Mouse (Mus musculus) induced T-regulatory cell, adult 2 months (primary cell): ENCODE data around the gene Cxcl15.

Experiments
- DNase-seq: peaks from one replicate; pipeline ENCODE4 v3.0.0-alpha.2; 2012; ENCODE audit warnings: low read depth

Cxcl15 gene

DNA sequence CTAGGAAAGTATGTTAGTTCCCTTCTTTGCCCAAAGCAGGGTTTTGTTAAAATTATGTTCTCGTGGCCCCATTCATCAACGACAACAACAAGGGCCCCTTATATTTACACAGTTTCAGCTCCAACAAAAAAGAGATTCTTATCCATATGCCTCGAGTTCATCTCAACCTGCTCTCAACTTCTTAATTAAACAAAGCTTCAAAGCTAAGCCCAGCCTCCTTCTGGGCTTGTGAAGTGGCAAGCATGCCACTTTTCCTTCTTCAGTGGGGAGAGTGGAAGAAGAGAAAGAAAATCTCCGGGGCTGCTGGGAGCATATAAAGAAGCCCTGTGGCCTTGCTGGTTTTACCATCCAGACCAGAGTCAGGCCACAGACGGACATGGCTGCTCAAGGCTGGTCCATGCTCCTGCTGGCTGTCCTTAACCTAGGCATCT is at the start of gene Cxcl15:
TSS of gene Cxcl15 (plus strand) at position 340 of the 431 bp plus-strand sequence.
- no peak for DNase-seq

DNA sequence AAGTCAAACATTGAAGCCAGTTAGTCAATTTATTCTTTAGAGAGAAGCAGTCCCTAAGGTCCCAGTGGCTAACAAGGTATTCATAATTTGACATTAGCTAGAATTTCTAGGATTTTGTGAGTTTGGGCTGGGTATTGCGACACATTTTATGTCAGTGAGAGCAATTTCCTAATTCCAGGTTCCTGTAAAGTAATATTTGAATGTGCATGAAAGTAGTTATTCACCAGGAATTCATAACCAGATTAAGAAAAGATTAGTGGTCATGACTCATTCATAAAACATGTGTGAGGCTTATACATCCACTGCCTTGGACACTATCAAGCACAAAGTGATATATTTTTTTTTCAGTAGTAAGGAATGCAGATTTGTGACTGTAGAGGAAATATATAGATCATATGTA is 40.4 kb upstream of the Cxcl15 start:
- no peak for DNase-seq

DNA sequence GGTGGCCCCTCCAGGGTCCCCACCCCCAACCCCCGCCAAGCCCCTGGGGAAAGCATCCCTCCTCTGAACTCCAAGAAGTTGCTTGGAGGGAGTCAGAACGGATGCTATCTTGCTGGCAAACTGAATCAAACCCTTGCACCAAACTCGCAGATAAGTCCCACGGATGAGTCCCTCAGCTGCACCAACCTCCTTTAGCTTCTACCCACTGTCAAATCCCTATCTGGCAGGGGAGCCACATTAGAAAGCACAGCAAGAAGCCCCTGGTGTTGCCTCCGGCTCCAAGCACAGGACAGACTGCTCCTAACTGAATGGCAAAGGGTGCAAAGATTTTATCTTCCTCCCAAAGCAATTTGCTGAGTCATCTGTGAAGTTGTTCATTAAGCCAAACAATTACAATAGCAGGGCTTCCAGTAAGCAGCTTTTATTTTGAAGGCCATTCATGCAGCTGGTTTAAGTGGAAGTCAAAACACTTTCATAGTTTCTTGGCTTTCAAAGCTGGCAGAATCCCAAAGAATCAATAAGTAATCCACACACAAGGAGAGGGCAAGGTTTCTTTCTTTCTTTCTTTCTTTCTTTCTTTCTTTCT is 36.2 kb upstream of the Cxcl15 start:
- DNase-seq = no peak

DNA sequence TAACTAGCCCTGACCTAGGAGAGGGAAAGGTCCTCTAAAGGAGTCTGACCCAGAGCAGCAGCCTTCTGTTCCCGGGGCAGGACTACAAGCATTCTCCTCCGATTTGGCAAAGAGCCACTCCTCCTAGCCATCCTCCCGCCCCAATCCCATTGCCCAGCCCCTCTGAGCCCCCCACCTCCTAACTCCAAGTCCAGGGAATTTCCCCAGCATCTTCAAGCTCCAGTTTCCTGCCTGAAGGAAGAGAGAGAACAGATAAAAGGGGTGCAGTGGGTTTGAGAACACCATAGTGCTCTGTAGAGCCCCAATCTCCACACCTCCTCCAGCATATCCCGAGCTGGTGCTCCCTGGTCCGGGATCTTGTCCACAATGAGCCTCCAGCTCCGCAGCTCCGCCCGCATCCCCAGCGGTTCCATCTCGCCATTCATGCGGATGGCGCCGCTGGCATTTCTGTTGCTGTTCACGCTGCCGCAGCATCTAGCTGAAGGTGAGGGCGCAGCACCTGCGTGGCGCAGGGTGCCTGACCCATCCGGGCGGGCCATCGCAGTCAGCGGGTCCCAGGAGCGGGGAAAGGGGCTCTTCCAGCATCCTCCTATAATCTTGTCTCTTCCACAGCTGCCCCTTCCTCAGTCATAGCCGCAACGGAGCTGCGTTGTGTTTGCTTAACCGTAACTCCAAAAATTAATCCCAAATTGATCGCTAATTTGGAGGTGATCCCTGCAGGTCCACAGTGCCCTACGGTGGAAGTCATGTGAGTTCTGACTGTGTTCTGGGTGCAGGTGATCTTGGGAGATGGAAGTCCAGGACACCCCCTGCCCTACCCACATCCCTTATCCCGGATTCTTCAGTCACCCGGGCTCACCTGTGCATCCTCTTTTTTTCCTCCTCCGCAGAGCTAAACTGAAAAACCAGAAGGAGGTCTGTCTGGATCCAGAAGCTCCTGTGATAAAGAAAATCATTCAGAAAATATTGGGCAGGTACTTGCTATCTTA is 35.0 kb upstream of the Cxcl15 start, which contains the start of gene Cxcl5:
TSS of gene Cxcl5 (plus strand) at position 284 of the 989 bp plus-strand sequence.
- no peak for DNase-seq

DNA sequence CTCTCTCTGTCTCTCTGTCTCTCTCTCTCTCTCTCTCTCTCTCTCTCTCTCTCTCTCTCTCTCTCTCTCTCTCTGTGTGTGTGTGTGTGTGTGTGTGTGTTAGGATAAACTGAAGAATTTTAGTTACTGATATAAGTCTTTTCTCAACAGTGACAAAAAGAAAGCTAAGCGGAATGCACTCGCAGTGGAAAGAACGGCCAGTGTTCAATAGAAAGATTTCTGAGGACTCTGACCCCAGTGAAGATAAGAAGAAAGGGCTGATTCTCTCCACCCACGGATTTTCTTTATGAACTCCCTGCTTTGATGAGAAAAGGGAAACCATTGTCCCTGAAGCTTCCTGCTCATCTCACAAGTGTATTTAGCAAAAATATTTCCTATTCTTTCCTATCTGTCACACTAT is 34.0 kb upstream of the Cxcl15 start:
- DNase-seq = no peak

DNA sequence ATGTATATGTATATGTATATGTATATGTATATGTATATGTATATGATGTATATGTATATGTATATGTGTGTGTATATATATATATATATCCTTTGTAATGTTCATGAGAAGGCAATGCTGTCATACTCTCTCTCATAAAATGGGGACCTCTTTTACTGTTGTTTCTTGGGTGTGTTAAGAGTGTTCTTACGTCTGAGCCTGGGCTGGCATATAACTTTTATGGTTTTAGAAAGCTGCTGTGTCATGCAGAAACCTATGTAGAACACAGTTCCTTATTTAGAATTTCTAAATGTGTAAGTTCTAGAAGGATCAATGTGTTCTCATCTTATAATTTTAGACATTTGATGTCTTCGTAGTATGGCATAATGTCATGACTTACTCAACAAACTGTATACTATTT is 33.5 kb upstream of the Cxcl15 start:
- no peak for DNase-seq

DNA sequence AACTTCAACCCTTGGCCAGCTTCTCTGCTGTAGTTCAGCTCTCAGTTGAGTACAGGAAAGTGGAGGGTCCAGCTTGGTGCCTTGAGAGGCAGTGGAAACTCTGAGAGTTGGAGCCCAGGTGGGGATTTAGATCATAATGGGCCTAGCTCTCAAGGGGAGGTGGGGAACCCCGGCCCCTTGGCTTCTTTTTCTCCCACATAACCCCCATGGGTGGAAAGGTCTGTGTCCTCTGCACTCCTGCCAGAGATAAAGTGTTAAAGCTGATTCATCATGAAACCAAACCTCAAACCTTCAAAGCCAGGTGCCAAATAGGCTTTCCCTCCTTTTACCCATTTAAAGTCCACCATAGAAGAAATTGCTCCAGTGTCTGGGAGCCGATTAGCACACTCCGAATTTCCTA is 32.5 kb upstream of the Cxcl15 start:
- no peak for DNase-seq

DNA sequence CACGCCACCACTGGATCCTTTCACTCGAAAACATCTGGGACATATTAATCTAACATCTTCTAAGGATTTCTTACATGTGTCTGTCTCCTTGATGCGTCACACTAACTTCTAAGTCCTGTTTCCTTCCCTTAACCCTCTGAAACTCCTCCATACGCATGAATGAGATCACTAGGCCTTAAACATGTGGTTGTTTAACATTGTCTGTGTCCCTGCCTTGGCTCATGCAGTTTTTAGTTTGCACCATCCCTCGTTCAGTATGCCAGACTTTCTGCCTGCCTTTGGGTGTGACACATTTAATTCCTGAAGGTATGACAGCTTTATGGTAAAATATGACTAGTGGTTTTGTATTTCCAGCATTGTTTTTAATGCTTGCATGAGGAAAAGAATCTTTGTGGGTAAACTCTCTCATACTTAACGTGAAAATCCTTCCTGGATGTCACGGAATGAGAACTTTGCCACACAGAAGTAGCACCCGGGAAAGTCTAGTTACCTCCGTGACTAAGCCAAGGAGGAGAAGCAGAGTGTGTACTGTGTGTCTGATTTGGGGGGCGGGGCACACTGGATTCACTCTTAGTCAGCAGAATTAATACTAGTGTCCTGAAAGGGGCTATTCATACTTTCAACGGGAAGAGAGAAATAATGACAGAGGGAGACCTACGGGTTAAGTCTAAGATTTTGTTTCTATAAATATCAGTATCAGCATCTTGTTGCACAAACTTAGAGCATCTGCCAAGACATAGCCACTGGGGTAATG is 30.2 kb upstream of the Cxcl15 start:
- DNase-seq = no peak

DNA sequence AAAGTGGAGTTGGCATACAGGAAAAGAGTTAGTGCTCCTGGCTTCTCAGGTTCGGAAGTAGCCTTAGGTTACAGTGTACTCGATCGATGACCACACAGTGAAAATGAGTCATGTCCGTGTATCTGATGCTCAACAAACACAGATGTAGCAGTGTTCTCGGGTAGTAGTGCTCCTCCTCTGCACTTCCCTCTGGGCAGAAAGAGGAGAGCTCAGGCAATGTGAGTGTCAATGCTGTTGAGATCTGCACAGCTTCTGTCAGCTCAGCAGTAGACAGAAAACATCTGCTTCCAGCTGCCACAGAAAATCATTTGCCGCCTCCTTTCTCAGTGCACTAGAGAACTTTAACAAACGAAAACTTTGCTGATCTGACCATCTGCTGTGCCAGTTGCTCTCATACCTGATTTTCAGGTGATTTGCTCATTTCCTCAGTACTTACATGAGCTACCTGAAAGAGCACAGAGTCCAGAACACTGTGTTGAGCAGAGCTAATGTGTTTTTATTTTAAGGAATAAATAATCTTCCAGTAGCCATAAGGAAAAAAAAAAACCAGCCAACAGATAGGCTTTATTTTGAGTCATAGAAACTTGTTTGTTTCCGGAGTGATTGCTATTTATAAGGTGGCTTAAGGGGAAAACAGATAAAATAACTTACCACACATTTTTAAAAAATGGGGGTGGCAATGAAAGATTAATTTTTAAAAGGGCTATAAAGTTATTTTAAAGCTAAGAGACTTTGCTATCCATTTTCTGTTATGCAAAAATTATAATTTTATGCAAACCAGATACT is 28.3 kb upstream of the Cxcl15 start:
- no peak for DNase-seq

DNA sequence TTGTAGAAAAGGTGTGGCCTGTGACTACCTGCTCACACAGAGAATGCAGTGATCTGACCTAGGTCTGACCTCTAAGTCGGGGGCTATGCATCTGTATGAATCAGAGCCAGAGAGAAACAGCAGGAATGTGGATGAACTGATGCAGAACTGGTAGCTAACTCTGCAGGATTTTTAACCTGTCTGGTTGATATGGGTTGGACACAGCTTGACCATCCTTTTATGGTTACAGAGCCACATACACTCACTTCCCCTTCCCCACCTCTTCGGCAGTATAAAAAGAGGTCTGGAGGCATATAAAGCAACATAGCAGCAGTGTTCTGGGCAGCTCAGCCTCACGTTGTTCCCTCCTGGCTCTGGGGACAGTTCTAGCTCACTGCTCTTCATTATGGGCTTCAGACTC is 26.1 kb upstream of the Cxcl15 start, which contains the start of gene Ppbp:
TSS of gene Ppbp (plus strand) at position 301 of the 400 bp plus-strand sequence.
- DNase-seq = no peak

DNA sequence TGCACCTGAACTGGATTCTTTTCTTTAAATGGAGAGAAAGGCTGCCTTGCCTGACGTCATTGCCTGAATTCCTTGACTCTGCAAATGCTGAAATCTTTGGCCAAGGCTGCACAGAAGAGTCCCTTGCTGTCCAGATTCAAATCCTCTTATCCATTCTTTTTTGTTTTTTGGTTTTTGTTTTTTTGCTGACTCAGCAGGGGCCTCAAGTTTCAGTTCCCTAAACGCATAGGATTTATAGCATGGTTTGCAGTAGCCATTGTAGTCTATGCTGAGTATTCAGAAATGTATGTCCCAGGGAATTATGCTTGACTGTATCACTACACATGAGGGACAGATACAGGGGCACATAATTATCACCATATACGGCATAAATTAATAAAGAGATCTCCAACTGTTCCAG is 23.0 kb upstream of the Cxcl15 start:
- DNase-seq = no peak

DNA sequence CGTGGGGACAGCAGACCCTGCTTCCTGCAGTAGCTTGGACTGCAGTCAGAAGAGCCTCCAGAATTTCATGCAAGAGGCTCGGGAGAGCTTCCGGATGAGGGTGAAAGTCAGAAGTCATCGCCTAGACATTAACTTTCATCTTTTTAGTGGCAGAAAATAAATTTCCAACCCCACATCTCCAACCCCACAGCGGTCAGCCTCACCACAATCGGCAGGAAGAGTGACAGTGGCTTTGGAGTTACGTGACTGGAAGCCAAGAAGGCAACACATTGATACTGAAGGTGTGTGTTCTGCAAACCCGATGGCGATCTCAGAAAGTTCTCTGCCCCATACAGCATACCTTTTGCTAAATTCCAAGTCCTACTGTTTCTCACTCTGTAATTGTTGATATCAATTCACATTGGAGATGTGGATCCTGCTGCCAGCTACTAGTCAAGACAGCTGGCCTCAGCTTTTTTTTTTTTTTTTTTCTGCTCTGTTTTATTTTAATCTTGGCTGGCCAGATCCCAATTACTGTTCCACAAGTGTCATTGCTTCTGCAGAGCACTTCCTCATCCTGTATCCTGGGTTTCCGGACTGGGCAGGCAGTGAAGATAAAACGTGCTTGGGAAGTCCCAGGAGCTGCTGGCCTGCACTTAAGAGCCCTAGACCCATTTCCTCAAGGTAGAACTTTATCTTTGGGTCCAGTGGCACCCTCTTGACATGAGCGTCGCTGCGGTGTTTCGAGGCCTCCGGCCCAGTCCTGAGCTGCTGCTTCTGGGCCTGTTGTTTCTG is 22.3 kb upstream of the Cxcl15 start, which contains the start of gene Pf4:
TSS of gene Pf4 (plus strand) at position 556 of the 774 bp plus-strand sequence.
- no peak for DNase-seq

DNA sequence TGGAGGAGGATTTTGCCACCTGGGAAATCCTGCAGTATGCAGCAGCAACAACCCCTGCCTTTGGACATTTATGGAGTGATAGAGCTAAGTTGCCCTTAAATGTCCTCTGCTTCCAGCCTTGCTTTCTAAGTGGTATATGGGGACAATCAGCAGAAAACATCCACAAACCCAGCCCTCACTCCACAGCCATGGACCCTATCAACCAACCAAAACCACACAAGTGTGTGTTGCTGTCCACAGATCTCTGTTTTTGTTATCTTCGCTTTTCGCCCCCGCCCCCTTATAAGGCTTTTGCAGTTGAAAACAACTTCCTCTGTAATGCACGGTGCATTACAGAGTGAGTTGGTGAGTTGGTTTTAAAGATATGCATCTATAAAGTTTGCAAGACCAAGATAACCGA is 18.8 kb upstream of the Cxcl15 start:
- DNase-seq = no peak

DNA sequence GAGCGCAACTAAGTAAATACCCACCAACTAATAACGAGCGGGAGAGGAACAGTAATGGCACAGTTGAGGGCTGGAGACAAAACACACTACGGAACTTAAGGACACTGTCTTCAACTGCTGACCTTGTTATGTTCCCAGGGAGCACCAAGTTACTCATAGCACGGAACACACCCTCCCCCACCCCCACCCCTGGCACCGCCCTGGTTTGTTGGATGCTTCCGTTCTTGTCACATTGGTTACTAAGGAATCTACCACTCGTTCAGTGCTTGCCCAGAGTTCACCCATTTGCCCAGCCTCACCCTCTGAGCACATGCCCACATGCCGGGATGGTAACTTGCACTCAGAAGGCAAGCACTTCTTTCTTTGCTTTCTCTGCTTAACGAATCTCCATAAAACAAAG is 16.7 kb upstream of the Cxcl15 start:
- DNase-seq = no peak

DNA sequence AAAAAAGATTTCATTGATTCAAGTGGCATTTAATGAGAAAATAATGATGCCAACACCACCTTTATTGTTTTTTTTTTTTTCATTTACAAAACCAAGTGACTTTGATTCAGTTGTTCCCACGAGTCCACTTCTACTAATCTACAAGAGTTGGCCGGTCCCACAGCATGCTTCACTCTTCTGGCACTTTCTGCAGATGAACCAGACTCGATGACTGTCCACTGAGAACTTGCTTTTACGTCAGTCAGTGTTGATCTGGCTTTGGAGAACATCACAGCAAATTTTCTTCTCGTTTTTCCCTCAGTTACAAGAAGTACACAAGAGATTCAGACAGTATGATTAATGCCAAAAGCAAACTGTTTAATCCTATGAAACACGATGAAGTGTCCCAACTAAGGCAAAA is 15.5 kb upstream of the Cxcl15 start:
- no peak for DNase-seq

DNA sequence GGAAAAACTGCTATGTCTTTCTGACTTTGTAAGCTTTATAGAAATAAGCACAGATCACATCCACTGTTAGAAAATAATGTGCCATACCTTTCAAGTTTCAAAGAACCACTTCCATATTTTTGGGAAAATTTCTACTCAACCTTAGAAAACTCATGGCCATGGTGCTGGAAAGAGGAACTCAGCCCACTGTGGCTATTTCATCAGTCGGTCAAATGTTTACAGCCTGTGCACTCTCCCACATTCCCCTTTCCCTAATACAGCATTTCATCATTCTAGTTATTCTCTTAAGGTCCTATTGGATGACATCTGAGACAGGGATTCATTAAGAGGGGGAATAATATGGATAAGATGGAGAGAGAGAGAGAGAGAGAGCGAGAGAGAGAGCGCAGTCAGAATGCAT is 10.6 kb upstream of the Cxcl15 start:
- no peak for DNase-seq

DNA sequence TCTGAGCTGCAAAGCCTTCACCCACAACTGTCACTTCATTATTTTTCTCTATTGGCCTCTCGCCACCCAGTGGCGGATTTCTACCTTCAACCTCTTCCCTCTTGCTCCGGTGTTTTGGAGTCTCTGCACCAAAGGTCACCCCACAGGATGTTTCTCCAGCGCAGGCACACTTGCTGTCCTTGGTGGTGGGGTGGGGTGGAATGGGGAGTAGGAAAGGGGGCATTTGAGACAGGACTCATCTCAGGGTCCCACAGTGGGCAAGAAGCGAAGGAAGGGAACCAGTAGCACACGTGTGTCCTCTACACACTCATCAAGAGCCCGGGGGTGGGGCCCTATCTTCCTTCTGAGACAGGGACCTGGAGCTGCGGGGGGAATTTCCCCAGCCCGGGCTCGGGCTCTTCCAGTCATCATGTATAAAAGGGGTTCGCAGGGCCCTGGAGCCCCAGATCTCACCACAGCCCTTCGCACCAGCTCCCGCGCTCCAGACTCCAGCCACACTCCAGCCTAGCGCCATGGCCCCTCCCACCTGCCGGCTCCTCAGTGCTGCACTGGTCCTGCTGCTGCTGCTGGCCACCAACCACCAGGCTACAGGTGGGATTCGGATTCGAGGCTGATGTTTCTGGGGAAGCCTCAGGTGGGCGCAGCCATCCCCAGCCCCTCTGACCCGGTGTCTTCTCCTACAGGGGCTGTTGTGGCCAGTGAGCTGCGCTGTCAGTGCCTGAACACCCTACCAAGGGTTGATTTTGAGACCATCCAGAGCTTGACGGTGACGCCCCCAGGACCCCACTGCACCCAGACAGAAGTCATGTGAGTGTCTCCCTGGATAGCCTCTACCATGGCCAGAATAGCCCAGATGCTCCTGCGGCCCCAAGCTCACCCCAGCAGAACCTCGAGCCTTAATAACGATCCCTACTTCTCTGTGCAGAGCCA is 8.4 kb upstream of the Cxcl15 start, which contains the start of gene Cxcl3:
TSS of gene Cxcl3 (plus strand) at position 445 of the 930 bp plus-strand sequence.
- peak; percentile 24 for DNase-seq

DNA sequence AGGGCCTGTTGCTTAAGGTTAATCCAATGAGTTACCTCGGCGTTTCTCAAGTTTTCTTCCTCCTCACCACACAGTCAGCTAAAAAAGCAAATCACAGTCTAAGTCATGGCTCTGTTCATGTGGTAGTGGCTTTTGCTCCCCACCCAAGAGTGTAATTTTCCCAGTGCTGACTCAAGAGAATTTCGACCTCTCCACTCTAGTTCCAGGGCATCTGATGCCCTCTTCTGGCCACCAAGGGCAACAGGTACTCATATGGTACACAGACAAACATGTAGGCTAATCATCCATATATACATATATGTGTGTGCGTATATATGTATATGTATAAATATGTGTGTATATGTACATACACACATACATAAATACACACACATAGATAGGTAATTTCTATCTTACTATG is 6.2 kb upstream of the Cxcl15 start:
- DNase-seq = peak; percentile 1

DNA sequence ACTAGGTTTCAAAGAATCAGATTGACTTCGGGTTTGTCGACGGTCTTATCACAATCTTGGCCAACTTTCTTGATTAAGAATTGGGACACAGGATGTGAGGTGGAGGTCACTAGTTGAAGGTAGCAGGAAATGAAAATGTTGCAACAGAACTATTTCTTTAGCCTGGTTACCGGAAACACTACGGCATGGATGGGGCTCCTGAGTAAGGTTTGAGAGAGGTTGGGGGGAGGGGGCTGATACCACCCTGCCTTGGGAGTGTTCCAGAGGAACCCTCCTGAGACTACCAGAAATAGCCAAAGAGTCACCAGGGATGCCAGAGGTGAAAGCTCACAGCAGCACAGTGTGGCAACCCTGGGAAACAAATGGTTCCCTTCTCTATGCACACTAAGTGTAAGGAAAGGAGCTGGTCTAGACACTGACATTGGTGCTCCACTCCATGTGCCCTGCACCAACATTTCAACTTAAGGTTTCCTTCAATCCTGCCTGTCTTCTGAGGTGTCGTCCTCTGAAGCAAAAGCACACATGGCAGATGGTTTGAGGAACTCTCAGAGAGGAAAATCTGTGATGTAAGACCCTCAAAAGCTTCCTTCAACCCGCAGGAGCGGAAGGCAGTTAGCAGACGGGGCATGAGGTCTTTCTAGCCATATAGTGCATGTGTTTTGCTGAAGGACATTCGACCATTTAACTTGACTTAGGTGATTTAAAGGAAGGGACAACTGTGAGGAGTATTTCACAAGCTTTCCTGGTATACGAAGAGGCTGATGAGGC is 4.8 kb upstream of the Cxcl15 start:
- no peak for DNase-seq
